Mouse (Mus musculus) spleen, postnatal 36 days (tissue): ENCODE data around the gene Arhgap32.
A peak's percentile ranks its signal among the peaks of the same experiment; 100 is the strongest.
"Not testable (repeated sequence)": the region's sequence is repeated elsewhere in the genome, so short reads cannot be mapped to it uniquely, and the experiment has no call there.

Experiments
- DNase-seq, 2 experiments: peaks; one replicate each; pipeline ENCODE4 v3.0.0; 2022; ENCODE audit warnings: low spot score in 2 of 2, mixed read lengths in 1 of 2

Arhgap32 gene

GRCm38 (mm10) chr9:32115786-32116185, at the start of gene Arhgap32:
TSS of gene Arhgap32 (plus strand) at chr9:32116136.
- DNase-seq = no peak

GRCm38 (mm10) chr9:32072778-32073177, 43.2 kb upstream of the Arhgap32 start:
- DNase-seq = no peak

- DNase-seq = no peak
Measured at GRCm38 (mm10) chr9:32088106-32088776, 27.7 kb upstream of the Arhgap32 start.

- no peak for DNase-seq
Measured at GRCm38 (mm10) chr9:32088882-32089281, 27.1 kb upstream of the Arhgap32 start.

- DNase-seq = no peak
Measured at GRCm38 (mm10) chr9:32093456-32093855, 22.5 kb upstream of the Arhgap32 start.

GRCm38 (mm10) chr9:32094351-32095120, 21.4 kb upstream of the Arhgap32 start:
- DNase-seq = no peak

- no peak for DNase-seq
Measured at GRCm38 (mm10) chr9:32095511-32095910, 20.4 kb upstream of the Arhgap32 start.

GRCm38 (mm10) chr9:32096541-32096940, 19.4 kb upstream of the Arhgap32 start:
- no peak for DNase-seq

- no peak for DNase-seq
Measured at GRCm38 (mm10) chr9:32097123-32097522, 18.8 kb upstream of the Arhgap32 start.

GRCm38 (mm10) chr9:32098425-32099155, 17.3 kb upstream of the Arhgap32 start:
- peak; percentile 6 to 18 for DNase-seq

- no peak for DNase-seq
Measured at GRCm38 (mm10) chr9:32100561-32100960, 15.4 kb upstream of the Arhgap32 start.

GRCm38 (mm10) chr9:32101488-32101887, 14.4 kb upstream of the Arhgap32 start:
- DNase-seq = peak in 1 of 2 experiments; percentile 21

GRCm38 (mm10) chr9:32104670-32105069, 11.3 kb upstream of the Arhgap32 start:
- DNase-seq = no peak

GRCm38 (mm10) chr9:32110376-32110775, 5.6 kb upstream of the Arhgap32 start:
- no peak for DNase-seq

- DNase-seq = no peak
Measured at GRCm38 (mm10) chr9:32116272-32116671, 336 bp downstream of the Arhgap32 start.

- no peak for DNase-seq
Measured at GRCm38 (mm10) chr9:32117876-32118275, 1.9 kb downstream of the Arhgap32 start.

- no peak for DNase-seq
Measured at GRCm38 (mm10) chr9:32118433-32118832, 2.5 kb downstream of the Arhgap32 start.

GRCm38 (mm10) chr9:32119586-32119985, 3.6 kb downstream of the Arhgap32 start:
- DNase-seq = no peak

- DNase-seq = no peak
Measured at GRCm38 (mm10) chr9:32120162-32120561, 4.2 kb downstream of the Arhgap32 start.

- not testable (repeated sequence) for DNase-seq
Measured at GRCm38 (mm10) chr9:32121271-32121670, 5.3 kb downstream of the Arhgap32 start.

GRCm38 (mm10) chr9:32136195-32136594, 20.3 kb downstream of the Arhgap32 start:
- DNase-seq = no peak

GRCm38 (mm10) chr9:32136680-32137295, 20.9 kb downstream of the Arhgap32 start:
- DNase-seq = no peak
